Mouse (Mus musculus): Measurements from ENCODE around the gene Cela3a. TPM values are rescaled to one million over a fixed set of nuclear protein-coding genes. Genes with fewer than 3 reads are reported as not detected.
"Not testable (repeated sequence)": the region's sequence is repeated elsewhere in the genome, so short reads cannot be mapped to it uniquely, and the experiment has no call there.

Cela3a gene
- polyA plus RNA-seq, 1 experiment from 2014 or later = not detected

GRCm38 (mm10) chr4:137441332-137441731 is 31.7 kb upstream of the Cela3a start:
- Histone ChIP-seq H3K9ac (ENCODE audit: low read length) (no peak overlapping the region), H3K4me2 (ENCODE audit: low read length) (no peak overlapping the region), H3K36me3 (ENCODE audit: control insufficient read depth, insufficient read depth, low read length) (no peaks in the 10 kb centered on the region), H3K4me3 (ENCODE audit: control insufficient read depth in 1 of 2, insufficient read depth in 1 of 2, low read depth in 1 of 2, low read length in 2 of 2) (no peak overlapping the region), H3K4me1 (ENCODE audit: control insufficient read depth in 2 of 2, insufficient read depth in 2 of 2, low read length in 2 of 2) (peaks cover 3 to 4% of the 10 kb centered on the region in 2 experiments; a peak in 2 of 4 replicates), H3K9me3 (ENCODE audit: control insufficient read depth, low read length) (no peaks in the 10 kb centered on the region), H3K27me3 (ENCODE audit: control insufficient read depth, insufficient read depth, low read length) (no peaks in the 10 kb centered on the region), H3K27ac (replicated peaks in 1 of 2; ENCODE audit: control insufficient read depth in 1 of 2, insufficient read depth in 1 of 2, low read depth in 2 of 2, low read length in 2 of 2) (no peak overlapping the region)
- whole genome bisulfite sequencing = 85% methylated on average over 4 of the region's 4 CpGs
- ATAC-seq (ENCODE audit: insufficient number of reproducible peaks, insufficient read depth, low FRiP score, low read depth) = no peak

GRCm38 (mm10) chr4:137438842-137439241 is 29.3 kb upstream of the Cela3a start:
- ATAC-seq (ENCODE audit: insufficient number of reproducible peaks, insufficient read depth, low FRiP score, low read depth) = no peak
- H3K27ac ChIP-seq (replicated peaks in 1 of 2; ENCODE audit: control insufficient read depth in 1 of 2, insufficient read depth in 1 of 2, low read depth in 2 of 2, low read length in 2 of 2) = no peak overlapping the region
- 73% methylated on average over 8 of the region's 8 CpGs for WGBS
- H3K27me3 ChIP-seq (ENCODE audit: control insufficient read depth, insufficient read depth, low read length) = no peaks in the 10 kb centered on the region
- H3K9ac ChIP-seq (ENCODE audit: low read length) = no peak overlapping the region
- peaks cover 1 to 5% of the 10 kb centered on the region in 2 experiments; a peak in 2 of 4 replicates for H3K4me1 ChIP-seq (ENCODE audit: control insufficient read depth in 2 of 2, insufficient read depth in 2 of 2, low read length in 2 of 2)
- H3K4me3 ChIP-seq (ENCODE audit: control insufficient read depth in 1 of 2, insufficient read depth in 1 of 2, low read depth in 1 of 2, low read length in 2 of 2) = no peak overlapping the region
- H3K9me3 ChIP-seq (ENCODE audit: control insufficient read depth, low read length) = no peaks in the 10 kb centered on the region
- no peaks in the 10 kb centered on the region for H3K36me3 ChIP-seq (ENCODE audit: control insufficient read depth, insufficient read depth, low read length)
- no peak overlapping the region for H3K4me2 ChIP-seq (ENCODE audit: low read length)

GRCm38 (mm10) chr4:137436979-137437669 is 27.5 kb upstream of the Cela3a start:
- H3K9me3 ChIP-seq (ENCODE audit: control insufficient read depth, low read length) = no peaks in the 10 kb centered on the region
- H3K4me3 ChIP-seq (ENCODE audit: control insufficient read depth in 1 of 2, insufficient read depth in 1 of 2, low read depth in 1 of 2, low read length in 2 of 2) = no peak overlapping the region
- peaks cover 2 to 13% of the 10 kb centered on the region in 2 experiments; a peak in 3 of 4 replicates for H3K4me1 ChIP-seq (ENCODE audit: control insufficient read depth in 2 of 2, insufficient read depth in 2 of 2, low read length in 2 of 2)
- no peak overlapping the region for H3K27ac ChIP-seq (replicated peaks in 1 of 2; ENCODE audit: control insufficient read depth in 1 of 2, insufficient read depth in 1 of 2, low read depth in 2 of 2, low read length in 2 of 2)
- WGBS = 89% methylated on average over 8 of the region's 8 CpGs
- ATAC-seq (ENCODE audit: insufficient number of reproducible peaks, insufficient read depth, low FRiP score, low read depth) = no peak
- H3K9ac ChIP-seq (ENCODE audit: low read length) = no peak overlapping the region
- no peaks in the 10 kb centered on the region for H3K36me3 ChIP-seq (ENCODE audit: control insufficient read depth, insufficient read depth, low read length)
- H3K27me3 ChIP-seq (ENCODE audit: control insufficient read depth, insufficient read depth, low read length) = no peaks in the 10 kb centered on the region
- no peak overlapping the region for H3K4me2 ChIP-seq (ENCODE audit: low read length)

- H3K36me3 ChIP-seq (ENCODE audit: control insufficient read depth, insufficient read depth, low read length); H3K4me2 ChIP-seq (ENCODE audit: low read length); H3K9ac ChIP-seq (ENCODE audit: low read length); H3K4me3 ChIP-seq (ENCODE audit: control insufficient read depth in 1 of 2, insufficient read depth in 1 of 2, low read depth in 1 of 2, low read length in 2 of 2); H3K9me3 ChIP-seq (ENCODE audit: control insufficient read depth, low read length); H3K27me3 ChIP-seq (ENCODE audit: control insufficient read depth, insufficient read depth, low read length): not testable (repeated sequence)
- Histone ChIP-seq H3K27ac (replicated peaks in 1 of 2; ENCODE audit: control insufficient read depth in 1 of 2, insufficient read depth in 1 of 2, low read depth in 2 of 2, low read length in 2 of 2) (peak overlapping the region; percentile 49 to 51), H3K4me1 (ENCODE audit: control insufficient read depth in 2 of 2, insufficient read depth in 2 of 2, low read length in 2 of 2) (peaks cover 2 to 15% of the 10 kb centered on the region in 2 experiments; a peak in 3 of 4 replicates)
- 0 out of 2 replicates have a peak, but pooled peaks have one; percentile 33 for ATAC-seq (ENCODE audit: insufficient number of reproducible peaks, insufficient read depth, low FRiP score, low read depth)
- 34% methylated on average over 10 of the region's 10 CpGs for WGBS
Measured at GRCm38 (mm10) chr4:137432700-137433550, 23.3 kb upstream of the Cela3a start.

- Histone ChIP-seq H3K36me3 (ENCODE audit: control insufficient read depth, insufficient read depth, low read length) (no peaks in the 10 kb centered on the region), H3K4me1 (ENCODE audit: control insufficient read depth in 2 of 2, insufficient read depth in 2 of 2, low read length in 2 of 2) (peaks cover 2 to 10% of the 10 kb centered on the region in 2 experiments; a peak in 3 of 4 replicates), H3K27me3 (ENCODE audit: control insufficient read depth, insufficient read depth, low read length) (no peaks in the 10 kb centered on the region), H3K9me3 (ENCODE audit: control insufficient read depth, low read length) (no peaks in the 10 kb centered on the region), H3K9ac (ENCODE audit: low read length) (no peak within 1 kb of the TSS), H3K27ac (replicated peaks in 1 of 2; ENCODE audit: control insufficient read depth in 1 of 2, insufficient read depth in 1 of 2, low read depth in 2 of 2, low read length in 2 of 2) (no peak within 1 kb of the TSS), H3K4me2 (ENCODE audit: low read length) (no peak within 1 kb of the TSS), H3K4me3 (ENCODE audit: control insufficient read depth in 1 of 2, insufficient read depth in 1 of 2, low read depth in 1 of 2, low read length in 2 of 2) (no peak within 1 kb of the TSS)
- ATAC-seq (ENCODE audit: insufficient number of reproducible peaks, insufficient read depth, low FRiP score, low read depth) = no peak
- WGBS = 53% methylated on average over 4 of the region's 4 CpGs
Measured at GRCm38 (mm10) chr4:137430502-137430901, 20.9 kb upstream of the Cela3a start, which contains the start of gene Cela3b. Gene Cela3b, minus strand, starts transcription at chr4:137430540.

- H3K27ac ChIP-seq (replicated peaks in 1 of 2; ENCODE audit: control insufficient read depth in 1 of 2, insufficient read depth in 1 of 2, low read depth in 2 of 2, low read length in 2 of 2) = no peak overlapping the region
- no peak overlapping the region for H3K4me2 ChIP-seq (ENCODE audit: low read length)
- ATAC-seq (ENCODE audit: insufficient number of reproducible peaks, insufficient read depth, low FRiP score, low read depth) = no peak
- no peaks in the 10 kb centered on the region for H3K27me3 ChIP-seq (ENCODE audit: control insufficient read depth, insufficient read depth, low read length)
- no peak overlapping the region for H3K4me3 ChIP-seq (ENCODE audit: control insufficient read depth in 1 of 2, insufficient read depth in 1 of 2, low read depth in 1 of 2, low read length in 2 of 2)
- no peaks in the 10 kb centered on the region for H3K36me3 ChIP-seq (ENCODE audit: control insufficient read depth, insufficient read depth, low read length)
- H3K4me1 ChIP-seq (ENCODE audit: control insufficient read depth in 2 of 2, insufficient read depth in 2 of 2, low read length in 2 of 2) = no peaks in the 10 kb centered on the region
- H3K9me3 ChIP-seq (ENCODE audit: control insufficient read depth, low read length) = no peaks in the 10 kb centered on the region
- 59% methylated on average over 11 of the region's 11 CpGs for WGBS
- no peak overlapping the region for H3K9ac ChIP-seq (ENCODE audit: low read length)
Measured at GRCm38 (mm10) chr4:137417712-137418564, 8.3 kb upstream of the Cela3a start.

- Histone ChIP-seq H3K36me3 (ENCODE audit: control insufficient read depth, insufficient read depth, low read length) (no peaks in the 10 kb centered on the region), H3K27ac (replicated peaks in 1 of 2; ENCODE audit: control insufficient read depth in 1 of 2, insufficient read depth in 1 of 2, low read depth in 2 of 2, low read length in 2 of 2) (no peak overlapping the region), H3K4me2 (ENCODE audit: low read length) (no peak overlapping the region), H3K9ac (ENCODE audit: low read length) (no peak overlapping the region), H3K27me3 (ENCODE audit: control insufficient read depth, insufficient read depth, low read length) (no peaks in the 10 kb centered on the region), H3K9me3 (ENCODE audit: control insufficient read depth, low read length) (no peaks in the 10 kb centered on the region), H3K4me3 (ENCODE audit: control insufficient read depth in 1 of 2, insufficient read depth in 1 of 2, low read depth in 1 of 2, low read length in 2 of 2) (no peak overlapping the region), H3K4me1 (ENCODE audit: control insufficient read depth in 2 of 2, insufficient read depth in 2 of 2, low read length in 2 of 2) (no peaks in the 10 kb centered on the region)
- 88% methylated on average over 1 of the region's 1 CpGs for WGBS
- no peak for ATAC-seq (ENCODE audit: insufficient number of reproducible peaks, insufficient read depth, low FRiP score, low read depth)
Measured at GRCm38 (mm10) chr4:137414936-137415335, 5.3 kb upstream of the Cela3a start.

All from heart, embryonic 14.5 days (tissue).